Mouse (Mus musculus) urinary bladder, postnatal 25 days (tissue): ENCODE measurements around the gene Ropn1l.

Experiments used
- DNase-seq: peaks from one replicate; pipeline ENCODE4 v3.0.0; 2022; ENCODE audit warnings: low spot score

The Ropn1l gene

DNA sequence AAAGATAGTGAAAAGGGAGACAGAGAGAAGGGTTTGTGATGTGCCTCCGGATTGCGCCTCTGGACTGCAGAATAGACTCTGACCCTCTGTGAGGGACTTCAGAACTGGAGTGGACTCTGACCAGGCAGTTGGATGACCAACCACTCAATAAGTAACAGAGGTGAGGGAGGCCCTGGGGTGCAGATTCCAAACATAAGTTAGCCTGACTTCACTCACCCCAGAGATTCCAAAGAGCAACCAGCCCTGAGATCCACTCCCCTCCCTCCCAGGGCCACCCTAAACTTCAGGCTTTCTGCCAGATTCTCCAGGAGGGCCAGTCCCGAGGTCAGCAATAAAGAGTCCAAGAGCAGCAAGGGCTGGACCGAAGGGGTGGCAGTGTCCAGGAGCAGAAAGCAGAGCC is 46.0 kb downstream of the Ropn1l start:
- no peak for DNase-seq

GRCm38 (mm10) chr15:31406881-31407280 is 46.7 kb downstream of the Ropn1l start:
- DNase-seq, result no peak

DNA sequence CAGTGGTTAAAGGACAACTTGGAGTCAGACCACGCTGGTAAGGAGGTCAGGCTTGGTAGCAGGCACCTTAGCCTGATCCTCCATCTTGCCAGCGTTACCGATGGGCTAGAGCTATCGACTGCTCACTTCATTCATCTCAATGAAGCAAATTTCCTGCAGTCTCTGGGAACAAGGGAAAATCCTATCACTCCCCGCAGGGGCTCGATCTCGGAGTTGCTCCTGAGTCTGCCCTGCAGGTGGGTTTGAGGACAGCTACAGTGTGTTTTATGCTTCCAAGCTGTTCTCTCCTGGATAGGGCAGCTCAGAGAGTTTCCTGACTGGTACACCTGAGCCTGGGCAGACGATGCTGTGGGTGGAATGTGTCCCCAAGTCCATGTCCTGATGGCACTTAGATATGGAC is 49.2 kb downstream of the Ropn1l start:
- DNase-seq, result no peak

- DNase-seq, result no peak
Measured at GRCm38 (mm10) chr15:31402200-31402892, 51.2 kb downstream of the Ropn1l start.

DNA sequence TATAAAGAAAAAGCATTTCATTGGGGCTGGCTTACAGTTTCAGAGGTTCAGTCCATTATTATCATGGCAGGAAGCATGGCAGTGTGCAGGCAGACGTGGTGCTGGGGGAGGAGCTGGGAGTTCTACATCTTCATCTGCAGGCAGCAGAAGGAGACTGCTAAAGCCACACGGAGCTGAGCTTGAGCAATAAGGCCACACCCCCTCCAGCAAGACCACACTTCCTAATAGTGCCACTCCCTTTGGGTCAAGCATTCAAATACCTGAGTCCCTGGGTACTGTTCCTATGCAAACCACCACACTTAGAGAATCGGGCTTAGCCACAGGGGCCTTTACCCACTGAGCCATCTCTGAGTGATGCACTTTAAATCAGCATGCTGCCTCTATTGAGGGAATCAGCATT is 52.6 kb downstream of the Ropn1l start:
- DNase-seq, result no peak

DNA sequence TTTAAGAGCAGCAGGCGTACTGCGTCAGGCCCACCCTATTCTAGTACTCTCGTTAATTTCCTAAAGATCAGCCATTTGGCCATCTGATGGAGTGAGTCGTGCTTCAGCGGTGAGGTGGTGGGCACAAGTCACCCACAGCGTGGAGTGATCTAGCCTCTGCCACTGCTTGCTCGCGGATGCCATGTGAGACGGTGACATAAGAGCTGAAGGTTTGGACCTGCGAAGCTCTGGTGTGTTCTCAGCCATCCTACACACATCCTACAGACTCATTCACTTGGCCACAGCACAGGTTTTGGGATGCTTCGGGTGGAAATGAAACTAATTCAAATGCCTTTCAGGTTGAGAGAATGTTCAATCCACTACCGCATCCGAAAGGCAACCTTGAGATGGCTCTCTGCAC is 54.8 kb downstream of the Ropn1l start:
- no peak for DNase-seq

DNA sequence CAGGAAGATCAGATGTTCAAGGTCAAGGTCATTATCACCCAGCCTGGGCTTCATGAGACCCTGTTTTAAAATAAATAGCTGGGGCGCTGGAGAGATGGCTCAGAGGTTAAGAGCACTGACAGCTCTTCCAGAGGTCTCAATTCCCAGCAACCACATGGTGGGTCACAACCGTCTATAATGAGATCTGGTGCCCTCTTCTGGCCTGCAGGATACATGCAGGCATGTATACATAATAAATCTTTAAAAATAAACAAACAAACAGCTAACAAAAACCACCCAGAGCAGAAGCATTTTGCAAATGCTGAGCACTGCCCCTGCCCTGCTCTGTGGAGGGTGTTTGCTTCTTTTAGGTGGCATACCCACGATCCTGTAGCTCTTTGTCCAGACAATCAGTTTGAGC is 56.2 kb downstream of the Ropn1l start:
- no peak for DNase-seq

DNA sequence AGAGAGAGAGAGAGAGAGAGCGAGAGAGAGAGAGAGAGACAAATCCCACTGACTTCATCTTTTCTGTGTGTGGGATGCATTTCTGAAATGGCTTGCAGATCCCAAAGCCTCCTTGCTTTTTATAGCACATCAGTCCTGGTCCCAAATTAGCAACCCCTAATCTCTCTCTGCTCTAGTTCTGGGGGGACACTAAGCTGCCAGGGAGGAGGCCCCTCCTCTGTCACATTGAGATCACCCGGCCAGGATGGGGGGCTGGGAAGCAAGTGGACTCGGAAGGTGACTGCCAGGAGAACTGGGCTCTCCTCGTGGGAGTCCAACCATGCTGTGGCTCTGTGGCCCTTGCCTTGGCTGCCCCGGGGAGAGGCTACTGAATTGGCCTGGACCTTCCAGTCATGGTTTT is 56.8 kb downstream of the Ropn1l start:
- DNase-seq, result no peak

GRCm38 (mm10) chr15:31395986-31396385 is 57.6 kb downstream of the Ropn1l start:
- DNase-seq, result no peak

- no peak for DNase-seq
Measured at GRCm38 (mm10) chr15:31393402-31393801, 60.1 kb downstream of the Ropn1l start.

DNA sequence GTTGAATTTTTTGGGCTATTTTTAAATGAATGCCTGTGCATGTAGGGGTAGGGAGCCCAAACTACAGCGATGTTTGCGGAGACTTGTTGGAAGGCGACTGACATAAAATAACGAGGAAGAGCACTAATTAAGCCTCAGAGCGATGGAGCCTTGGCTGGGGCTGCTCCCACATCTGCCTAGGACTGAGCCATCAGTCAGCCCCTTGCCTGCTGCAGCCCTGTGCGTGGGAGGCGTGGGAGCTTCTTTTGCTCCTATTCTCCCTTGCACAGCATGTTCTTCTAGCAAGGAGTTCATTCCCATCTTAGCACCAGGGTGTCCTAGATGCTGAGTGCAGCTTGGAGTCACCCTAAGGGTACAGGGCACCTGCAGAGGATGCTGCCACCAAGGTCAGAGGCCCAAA is 60.8 kb downstream of the Ropn1l start:
- no peak for DNase-seq

- DNase-seq, result no peak
Measured at GRCm38 (mm10) chr15:31392135-31392534, 61.4 kb downstream of the Ropn1l start.
